In genomic region chr4:132463430-132464254, GRCm38 (mm10) we compare ENCODE assay signal across 8 mouse cellular contexts. TPM values are rescaled to one million over a fixed set of nuclear protein-coding genes. Genes with fewer than 3 reads are reported as not detected.
A peak's percentile ranks its signal among the peaks of the same experiment; 100 is the strongest.
DNase-seq lines count a peak whose midpoint lies in the region; ATAC-seq and TF ChIP-seq lines count a peak whose summit lies in the region.

Med18 (minus strand) TSS chr4:132463921.

- WGBS in cerebellum, adult 2 months, result under 1% methylated on average over 44 of the region's 44 CpGs
- under 1% methylated on average over 44 of the region's 44 CpGs for WGBS in lung, embryonic 16.5 days

- peak within 1 kb of the TSS; percentile 72 for H3K9ac ChIP-seq in MEL (ENCODE audit: control insufficient read depth, low read depth, low read length, poor library complexity, severe bottlenecking)
- H3K9ac ChIP-seq in lung, embryonic 16.5 days (ENCODE audit: low read length), result peak within 1 kb of the TSS; percentile 83

- H3K4me1 ChIP-seq in MEL (ENCODE audit: control insufficient read depth in 1 of 2, insufficient read depth in 2 of 2, low read length in 2 of 2), result peaks cover 0 to 9% of the 10 kb centered on the region in 2 experiments; a peak in 3 of 4 replicates
- H3K4me1 ChIP-seq in cerebellum, adult 2 months (ENCODE audit: control insufficient read depth, insufficient read depth, low read length), result peaks cover 3% of the 10 kb centered on the region; the same call in 1 of the 2 replicates
- peaks cover 13% of the 10 kb centered on the region for H3K4me1 ChIP-seq in lung, embryonic 16.5 days (replicated peaks; ENCODE audit: control insufficient read depth, insufficient read depth, low read length)

- H3K9me3 ChIP-seq in MEL (replicated peaks; ENCODE audit: insufficient read depth, low read length), result no peaks in the 10 kb centered on the region
- no peaks in the 10 kb centered on the region for H3K9me3 ChIP-seq in lung, embryonic 16.5 days (ENCODE audit: control insufficient read depth, low read length)

- peak; percentile 91 to 94 for ATAC-seq in hematopoietic stem cell, adult 5-6 weeks (replicated peaks in 1 of 2; ENCODE audit: insufficient read depth in 1 of 2, low FRiP score in 2 of 2, low TSS enrichment in 1 of 2, low read depth in 1 of 2, poor library complexity in 2 of 2, severe bottlenecking in 2 of 2)
- ATAC-seq in lung, embryonic 16.5 days (ENCODE audit: low read depth), result peak; percentile 94

- peak; percentile 85 to 94 for TF ChIP-seq POLR2A in MEL (IDR thresholded peaks at IDR 0.05; ENCODE audit: control insufficient read depth in 1 of 2, insufficient read depth in 1 of 2, low read depth in 1 of 2, low read length in 2 of 2, poor library complexity in 1 of 2)
- TF ChIP-seq POLR2A in cerebellum, adult 2 months (IDR thresholded peaks at IDR 0.05; ENCODE audit: borderline replicate concordance, insufficient read depth, low read length), result peak; percentile 56; the same call in 1 of the 2 replicates

- no peaks in the 10 kb centered on the region for H3K27me3 ChIP-seq in MEL (ENCODE audit: control insufficient read depth in 1 of 2, insufficient read depth in 2 of 2, low read length in 2 of 2)
- H3K27me3 ChIP-seq in cerebellum, adult 2 months (ENCODE audit: control insufficient read depth, insufficient read depth, low read length), result no peaks in the 10 kb centered on the region
- no peaks in the 10 kb centered on the region for H3K27me3 ChIP-seq in lung, embryonic 16.5 days (ENCODE audit: control insufficient read depth, insufficient read depth, low read depth, low read length)

- H3K27ac ChIP-seq in MEL (ENCODE audit: control insufficient read depth, low read depth, low read length), result peak within 1 kb of the TSS; percentile 69
- H3K27ac ChIP-seq in cerebellum, adult 2 months (ENCODE audit: insufficient read depth, low read length), result no peak within 1 kb of the TSS
- H3K27ac ChIP-seq in lung, embryonic 16.5 days (ENCODE audit: low read length), result peak within 1 kb of the TSS; percentile 48

- H3K4me3 ChIP-seq in MEL (ENCODE audit: control insufficient read depth in 1 of 2, insufficient read depth in 1 of 2, low read depth in 2 of 2, low read length in 2 of 2), result peak within 1 kb of the TSS; percentile 69 to 78
- H3K4me3 ChIP-seq in cerebellum, adult 2 months (replicated peaks; ENCODE audit: insufficient read depth, low read depth, low read length), result peak within 1 kb of the TSS; percentile 87
- peak within 1 kb of the TSS; percentile 77 for H3K4me3 ChIP-seq in lung, embryonic 16.5 days (ENCODE audit: low read length)

- H3K79me2 ChIP-seq in MEL (ENCODE audit: control insufficient read depth, insufficient read depth, low read length, poor library complexity), result peaks cover 39% of the 10 kb centered on the region

- DNase-seq in MEL (ENCODE audit: low read depth, low spot score), result peak; percentile 98
- peak; percentile 94 to 95 for DNase-seq in cerebellum, adult 2 months
- peak; percentile 94 for DNase-seq in forelimb bud, embryonic 11.5 days (ENCODE audit: low read depth, low spot score)
- DNase-seq in layer of hippocampus, adult 9-10 months (ENCODE audit: low spot score), result peak; percentile 78
- peak; percentile 77 for DNase-seq in ovary, postnatal 10 days (ENCODE audit: low spot score)
- DNase-seq in thymus, postnatal 10 days (ENCODE audit: low spot score in 2 of 2), result peak; percentile 90 to 92

- peak; percentile 7 to 51 (median 25); a peak in 4 of 6 replicates for TF ChIP-seq CTCF in MEL (IDR thresholded peaks at IDR 0.05 in 2 of 3, conservative IDR thresholded peaks at IDR 0.05 in 1 of 3; ENCODE audit: control insufficient read depth in 1 of 3, insufficient read depth in 1 of 3, low read depth in 2 of 3, low read length in 3 of 3, poor library complexity in 1 of 3, severe bottlenecking in 1 of 3)
- peak; percentile 46; the same call in 1 of the 2 replicates for TF ChIP-seq CTCF in cerebellum, adult 2 months (IDR thresholded peaks at IDR 0.05; ENCODE audit: borderline replicate concordance, insufficient read depth, low read depth, low read length)

- H3K4me2 ChIP-seq in lung, embryonic 16.5 days (ENCODE audit: low read depth, low read length), result peak within 1 kb of the TSS; percentile 72

- TF ChIP-seq RAD21 in MEL (IDR thresholded peaks at IDR 0.05; ENCODE audit: low read depth, low read length), result peak; percentile 9

- TF ChIP-seq EP300 in MEL (IDR thresholded peaks at IDR 0.05; ENCODE audit: low read depth in 1 of 2, low read length in 2 of 2), result no peak

- H3K36me3 ChIP-seq in MEL (ENCODE audit: control insufficient read depth in 1 of 2, insufficient read depth in 2 of 2, low read length in 2 of 2), result peaks cover 2 to 20% of the 10 kb centered on the region in 2 experiments; a peak in 3 of 4 replicates
- H3K36me3 ChIP-seq in lung, embryonic 16.5 days (ENCODE audit: control insufficient read depth, insufficient read depth, low read length), result peaks cover 12% of the 10 kb centered on the region

TF ChIP-seq in MEL, 35 proteins besides CTCF, POLR2A, EP300 and RAD21:
- no peak for TF ChIP-seq MAFK (IDR thresholded peaks at IDR 0.05; ENCODE audit: borderline replicate concordance, low read depth, low read length)
- peak; percentile 92 for TF ChIP-seq HCFC1 (IDR thresholded peaks at IDR 0.05; ENCODE audit: low read depth, low read length)
- peak; percentile 97 for TF ChIP-seq ZNF384 (IDR thresholded peaks at IDR 0.05; ENCODE audit: low read depth, low read length)
- TF ChIP-seq MXI1 (IDR thresholded peaks at IDR 0.05; ENCODE audit: low read depth, low read length), result peak; percentile 90
- no peak for TF ChIP-seq USF2 (IDR thresholded peaks at IDR 0.05; ENCODE audit: borderline replicate concordance in 1 of 2, insufficient read depth in 1 of 2, low read depth in 1 of 2, low read length in 2 of 2)
- no peak for TF ChIP-seq UBTF (IDR thresholded peaks at IDR 0.05; ENCODE audit: borderline replicate concordance, insufficient read depth, low read depth, low read length)
- TF ChIP-seq POLR2AphosphoS2 (IDR thresholded peaks at IDR 0.05; ENCODE audit: low read length), result peak; percentile 73; the same call in 1 of the 2 replicates
- TF ChIP-seq MAZ (IDR thresholded peaks at IDR 0.05; ENCODE audit: low read depth, low read length), result peak; percentile 83
- TF ChIP-seq MAX (IDR thresholded peaks at IDR 0.05; ENCODE audit: low read length), result peak; percentile 76
- TF ChIP-seq TBP (IDR thresholded peaks at IDR 0.05; ENCODE audit: low read depth, low read length), result peak; percentile 80
- no peak for TF ChIP-seq JUND (IDR thresholded peaks at IDR 0.05; ENCODE audit: low read depth, low read length)
- TF ChIP-seq NRF1 (IDR thresholded peaks at IDR 0.05; ENCODE audit: insufficient read depth, low read depth, low read length, poor library complexity, severe bottlenecking), result peak; percentile 88
- TF ChIP-seq KAT2A (conservative IDR thresholded peaks at IDR 0.05; ENCODE audit: low read depth, low read length), result peak; percentile 70; the same call in 1 of the 2 replicates
- TF ChIP-seq BHLHE40 (IDR thresholded peaks at IDR 0.05; ENCODE audit: borderline replicate concordance, low read depth, low read length), result no peak
- no peak; the same call in 1 of the 2 replicates for TF ChIP-seq MYC (IDR thresholded peaks at IDR 0.05; ENCODE audit: low read depth, low read length)
- no peak for TF ChIP-seq TAL1 (IDR thresholded peaks at IDR 0.05; ENCODE audit: low read length)
- peak; percentile 96 for TF ChIP-seq ELF1 (IDR thresholded peaks at IDR 0.05; ENCODE audit: low read depth, low read length)
- peak; percentile 53; the same call in 1 of the 2 replicates for TF ChIP-seq ETS1 (IDR thresholded peaks at IDR 0.05; ENCODE audit: low read depth, low read length)
- TF ChIP-seq GABPA (IDR thresholded peaks at IDR 0.05; ENCODE audit: low read depth, low read length), result no peak
- no peak for TF ChIP-seq MEF2A (IDR thresholded peaks at IDR 0.05; ENCODE audit: extremely low read depth, insufficient replicate concordance, low read depth, low read length, poor library complexity, severe bottlenecking)
- TF ChIP-seq POLR2AphosphoS5 (IDR thresholded peaks at IDR 0.05; ENCODE audit: borderline replicate concordance, low read depth, low read length), result no peak
- TF ChIP-seq NELFE (IDR thresholded peaks at IDR 0.05; ENCODE audit: low read depth, low read length), result peak; percentile 91
- peak; percentile 71 for TF ChIP-seq E2F4 (IDR thresholded peaks at IDR 0.05; ENCODE audit: borderline replicate concordance, low read depth, low read length)
- TF ChIP-seq CHD2 (IDR thresholded peaks at IDR 0.05; ENCODE audit: low read length), result no peak
- no peak for TF ChIP-seq RCOR1 (IDR thresholded peaks at IDR 0.05; ENCODE audit: low read depth, low read length)
- no peak; the same call in 1 of the 2 replicates for TF ChIP-seq ZC3H11A (IDR thresholded peaks at IDR 0.05; ENCODE audit: low read depth, low read length)
- peak; percentile 87 for TF ChIP-seq ZMIZ1 (IDR thresholded peaks at IDR 0.05; ENCODE audit: low read depth, low read length)
- peak; percentile 96 for TF ChIP-seq SIN3A (IDR thresholded peaks at IDR 0.05; ENCODE audit: low read length)
- TF ChIP-seq TCF12 (IDR thresholded peaks at IDR 0.05; ENCODE audit: low read depth, low read length), result peak; percentile 67
- peak; percentile 54 for TF ChIP-seq SMC3 (IDR thresholded peaks at IDR 0.05; ENCODE audit: low read depth, low read length)
- no peak for TF ChIP-seq CHD1 (IDR thresholded peaks at IDR 0.05; ENCODE audit: low read depth, low read length)
- TF ChIP-seq GATA1 (IDR thresholded peaks at IDR 0.05; ENCODE audit: low read depth, low read length), result 0 out of 2 replicates have a peak, but pooled peaks have one; percentile 3
- no peak for TF ChIP-seq ZKSCAN1 (IDR thresholded peaks at IDR 0.05; ENCODE audit: low read depth, low read length)
- no peak for TF ChIP-seq MYB (IDR thresholded peaks at IDR 0.05; ENCODE audit: low read depth, low read length)
- peak; percentile 31; the same call in 1 of the 2 replicates for TF ChIP-seq USF1 (IDR thresholded peaks at IDR 0.05; ENCODE audit: low read depth, low read length)

RNA-seq across cellular contexts. Expression of gene Med18, which starts in this region (rescaled TPM):
- total RNA-seq in MEL (2012; rRNA removed), result 26.8 and 32.9 TPM in 2 replicates
- 10 to 100 TPM in 1 of 2 experiments, not detected in 1; 13.4 TPM for polyA plus RNA-seq in MEL (2012; ENCODE audit: insufficient read depth in 1 of 2, insufficient read length in 2 of 2, low read depth in 1 of 2, low replicate concordance in 2 of 2, missing spikeins in 1 of 2)
- polyA plus RNA-seq in cerebellum, adult 2 months (2012; rRNA removed), result 5.5 and 6.3 TPM in 2 replicates
- 9.3 and 16.6 TPM in 2 replicates for total RNA-seq in hematopoietic stem cell, adult 5-6 weeks (2017)
- 22.6 and 24.8 TPM in 2 replicates for polyA plus RNA-seq in lung, embryonic 16.5 days (2015; fragmentation: Nextera tagmentation; extraction: Ambion mirVana)
